Mouse (Mus musculus): Measurements from ENCODE around the gene Pfkfb1. TPM values are rescaled to one million over a fixed set of nuclear protein-coding genes. Genes with fewer than 3 reads are reported as not detected.
A peak's percentile ranks its signal among the peaks of the same experiment; 100 is the strongest.

Gene Pfkfb1
- polyA plus RNA-seq, 1 experiment, result 6.2 TPM

- TF ChIP-seq CTCF (IDR thresholded peaks at IDR 0.05; ENCODE audit: borderline replicate concordance, extremely low read depth, insufficient read depth, insufficient read length) (no peak), POLR2A (IDR thresholded peaks at IDR 0.05; ENCODE audit: borderline replicate concordance, extremely low read depth, insufficient read depth, insufficient read length, poor library complexity, severe bottlenecking) (no peak)
- no peak for DNase-seq (ENCODE audit: low read depth)
Measured at GRCm38 (mm10) chrX:150593266-150594035, 5.4 kb downstream of the Pfkfb1 start.

DNA sequence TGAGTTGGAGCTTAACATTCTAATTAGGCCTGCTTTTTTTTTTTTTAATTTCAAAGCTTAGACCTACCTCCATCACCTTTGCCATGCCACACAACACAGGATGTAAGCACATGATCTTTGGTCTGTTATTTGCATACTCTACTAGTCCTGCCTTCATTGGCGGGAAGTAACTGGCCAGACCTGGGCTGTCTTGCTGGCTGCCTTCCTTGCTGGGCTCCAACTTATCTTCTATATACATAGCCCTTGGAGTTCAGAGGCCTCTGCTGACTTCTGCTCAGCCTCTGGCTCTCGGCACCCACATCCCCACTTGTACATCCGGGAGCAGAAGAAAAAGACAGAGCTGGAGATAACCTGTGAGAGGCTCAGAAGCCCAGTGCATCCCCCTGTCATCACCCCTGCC is 6.1 kb downstream of the Pfkfb1 start:
- DNase-seq (ENCODE audit: low read depth), result no peak
- no peak for TF ChIP-seq CTCF (IDR thresholded peaks at IDR 0.05; ENCODE audit: borderline replicate concordance, extremely low read depth, insufficient read depth, insufficient read length)
- no peak for TF ChIP-seq POLR2A (IDR thresholded peaks at IDR 0.05; ENCODE audit: borderline replicate concordance, extremely low read depth, insufficient read depth, insufficient read length, poor library complexity, severe bottlenecking)

DNA sequence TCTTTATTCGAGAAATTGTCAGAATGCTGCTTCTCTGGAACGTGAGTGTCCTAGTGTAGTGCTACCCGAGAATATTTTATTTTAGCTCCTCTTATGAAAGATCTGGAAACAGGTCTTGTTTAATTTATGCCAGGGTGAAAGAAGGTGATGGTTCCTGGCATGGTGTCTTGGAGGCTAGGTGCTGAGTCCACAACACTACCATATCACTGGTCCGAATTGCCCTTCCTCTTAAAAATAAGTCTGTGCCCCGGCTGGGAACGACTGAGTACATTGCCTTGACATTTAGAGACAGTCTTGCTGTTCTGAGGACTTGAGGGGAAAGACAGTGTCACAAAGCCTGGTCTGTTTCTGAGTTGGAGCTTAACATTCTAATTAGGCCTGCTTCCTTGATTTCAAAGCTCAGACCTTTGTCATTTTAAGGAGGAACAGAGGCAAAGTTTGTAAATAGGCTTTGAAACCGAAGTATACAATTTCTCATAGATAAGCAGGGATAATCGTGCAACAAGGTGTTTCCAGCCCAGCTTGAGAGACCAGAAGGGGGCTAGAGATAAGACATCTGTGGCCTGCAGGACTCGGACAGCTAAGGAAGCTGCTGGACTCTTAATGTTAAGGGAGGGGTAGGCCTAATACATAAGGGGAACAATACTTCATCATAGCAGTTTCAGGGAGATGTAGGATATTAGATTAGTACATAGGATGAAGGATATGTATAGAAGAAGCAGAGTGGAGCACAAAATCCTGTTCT is 7.2 kb downstream of the Pfkfb1 start:
- TF ChIP-seq CTCF (IDR thresholded peaks at IDR 0.05; ENCODE audit: borderline replicate concordance, extremely low read depth, insufficient read depth, insufficient read length), result no peak
- no peak for TF ChIP-seq POLR2A (IDR thresholded peaks at IDR 0.05; ENCODE audit: borderline replicate concordance, extremely low read depth, insufficient read depth, insufficient read length, poor library complexity, severe bottlenecking)

DNA sequence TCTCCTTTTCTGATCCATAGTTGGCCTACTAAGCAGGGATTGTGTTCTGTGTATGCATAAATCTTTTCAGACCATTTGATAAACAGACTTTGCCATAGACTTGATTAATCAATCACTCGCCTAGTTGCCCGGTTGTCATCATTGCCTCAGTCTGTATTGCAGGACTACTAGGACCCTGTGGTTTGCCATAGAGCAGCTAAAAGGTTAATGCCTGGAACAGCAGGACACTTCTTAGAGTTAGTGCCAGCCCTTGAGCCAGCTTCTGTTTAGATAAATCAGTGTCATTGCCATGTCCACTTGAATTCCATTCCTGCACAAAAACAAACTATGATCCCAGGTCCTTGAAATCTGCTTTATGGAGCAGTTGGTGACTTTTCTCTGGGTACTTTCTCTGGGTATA is 10.9 kb downstream of the Pfkfb1 start:
- DNase-seq (ENCODE audit: low read depth), result no peak
- no peak for TF ChIP-seq POLR2A (IDR thresholded peaks at IDR 0.05; ENCODE audit: borderline replicate concordance, extremely low read depth, insufficient read depth, insufficient read length, poor library complexity, severe bottlenecking)
- no peak for TF ChIP-seq CTCF (IDR thresholded peaks at IDR 0.05; ENCODE audit: borderline replicate concordance, extremely low read depth, insufficient read depth, insufficient read length)

More for the DNA sequence above, 7.2 kb downstream of the Pfkfb1 start:
- no peak for DNase-seq (ENCODE audit: low read depth)

DNA sequence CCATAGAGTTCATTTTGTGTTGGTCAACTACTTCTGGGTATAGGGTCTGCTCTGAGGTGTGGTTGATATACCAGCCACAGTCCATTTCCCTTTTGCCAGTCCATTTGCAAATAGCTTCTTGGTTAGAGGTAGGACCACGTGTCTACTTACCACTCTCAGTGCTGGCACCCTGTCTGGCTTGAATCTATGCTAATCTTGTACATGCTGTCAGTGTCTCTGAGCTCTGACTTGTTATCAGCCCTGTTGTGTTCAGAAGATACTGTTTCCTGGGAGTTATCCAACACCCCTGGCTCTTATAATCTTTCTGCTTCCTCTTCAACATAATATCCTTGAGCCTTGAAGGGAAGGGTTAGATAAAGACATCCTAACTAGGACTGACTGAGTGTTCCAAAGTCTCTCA is 48.4 kb downstream of the Pfkfb1 start:
- TF ChIP-seq CTCF (IDR thresholded peaks at IDR 0.05; ENCODE audit: borderline replicate concordance, extremely low read depth, insufficient read depth, insufficient read length) (no peak), POLR2A (IDR thresholded peaks at IDR 0.05; ENCODE audit: borderline replicate concordance, extremely low read depth, insufficient read depth, insufficient read length, poor library complexity, severe bottlenecking) (no peak)
- no peak for DNase-seq (ENCODE audit: low read depth)

DNA sequence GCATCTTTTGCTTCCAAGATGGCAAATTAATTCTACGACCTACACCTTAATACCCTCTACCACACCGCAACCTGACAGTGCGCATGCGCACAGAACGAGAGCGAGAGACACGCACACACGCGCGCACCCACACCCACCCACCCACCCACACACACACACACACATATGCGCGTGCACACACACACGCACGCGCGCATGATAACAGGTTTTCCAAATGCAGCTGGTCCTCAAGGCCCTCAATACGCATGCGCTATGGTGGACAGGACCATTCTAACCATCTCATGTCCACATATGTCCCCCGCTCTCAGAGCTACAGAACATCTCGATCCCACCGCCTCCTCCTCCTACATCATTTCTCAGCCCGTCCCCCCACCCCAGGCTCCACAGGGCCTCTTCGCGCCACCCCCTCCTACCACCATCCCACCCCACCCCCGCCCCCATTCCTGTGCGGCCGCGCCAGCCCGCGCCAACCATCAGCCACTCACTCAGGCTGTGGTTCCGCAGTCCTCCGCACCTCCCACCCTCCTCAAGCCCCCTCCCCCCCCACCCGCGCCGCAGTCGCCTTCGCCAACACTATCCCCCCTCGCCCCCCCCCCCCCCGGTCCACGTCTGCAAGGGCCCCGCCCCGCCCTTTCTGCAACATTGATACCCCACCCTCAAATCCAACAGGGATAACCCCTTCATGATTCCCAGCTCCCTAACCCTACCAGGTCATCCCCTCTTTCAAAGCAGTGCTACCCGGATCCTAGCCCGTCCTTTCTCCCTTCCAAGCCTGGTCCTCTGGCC is 68.3 kb downstream of the Pfkfb1 start:
- DNase-seq (ENCODE audit: low read depth), result peak; percentile 88
- TF ChIP-seq POLR2A (IDR thresholded peaks at IDR 0.05; ENCODE audit: borderline replicate concordance, extremely low read depth, insufficient read depth, insufficient read length, poor library complexity, severe bottlenecking) (no peak), CTCF (IDR thresholded peaks at IDR 0.05; ENCODE audit: borderline replicate concordance, extremely low read depth, insufficient read depth, insufficient read length) (no peak)

DNA sequence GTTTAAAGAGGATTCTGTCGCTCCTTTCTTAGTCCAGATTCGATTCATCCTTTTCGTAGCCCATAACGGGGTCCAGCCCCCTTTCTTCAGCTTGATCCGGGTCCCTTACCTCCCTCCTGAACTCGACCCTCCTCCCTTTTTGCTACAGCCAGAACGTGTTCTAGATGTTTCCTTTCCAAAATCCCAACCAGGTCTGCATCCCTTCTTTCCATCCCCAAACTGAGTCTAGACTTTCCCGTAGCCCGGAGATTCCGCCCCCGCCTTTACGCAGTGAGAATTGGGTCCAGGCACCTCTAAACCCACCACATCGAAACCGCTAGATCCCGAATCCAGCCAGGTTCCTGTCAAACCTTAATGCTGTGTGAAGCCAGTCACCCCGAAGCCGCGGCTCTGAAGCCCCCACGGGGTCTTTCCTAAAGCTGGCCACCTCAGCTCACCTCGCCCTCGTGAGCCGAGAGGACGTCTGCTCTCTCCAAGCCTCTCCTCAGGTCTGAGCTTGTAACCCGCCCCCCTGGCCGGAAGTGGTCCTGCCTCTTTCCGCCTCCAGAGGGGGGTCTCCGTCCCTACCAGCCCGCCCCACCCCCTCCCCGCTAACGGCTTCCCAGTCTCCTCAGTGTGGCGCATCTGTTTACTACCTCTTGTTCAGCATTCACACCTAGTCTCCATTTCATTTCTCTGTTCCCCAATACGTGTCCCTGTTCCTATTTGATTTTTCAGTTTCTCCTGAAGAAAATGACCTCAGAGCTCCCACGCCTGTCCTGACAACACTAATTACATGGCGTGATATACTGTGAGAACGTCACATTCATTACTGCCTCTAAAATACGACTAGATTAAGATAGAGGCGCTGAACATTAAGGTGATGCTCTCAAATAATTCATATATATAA is 69.1 kb downstream of the Pfkfb1 start, which contains the start of gene Tro:
Gene Tro (minus strand): TSS at position 676 of the 889 bp plus-strand sequence.
- TF ChIP-seq CTCF (IDR thresholded peaks at IDR 0.05; ENCODE audit: borderline replicate concordance, extremely low read depth, insufficient read depth, insufficient read length), result peak; percentile 25; the same call in 1 of the 2 replicates
- TF ChIP-seq POLR2A (IDR thresholded peaks at IDR 0.05; ENCODE audit: borderline replicate concordance, extremely low read depth, insufficient read depth, insufficient read length, poor library complexity, severe bottlenecking), result peak; percentile 49; the same call in 1 of the 2 replicates
- peak; percentile 92 for DNase-seq (ENCODE audit: low read depth)

DNA sequence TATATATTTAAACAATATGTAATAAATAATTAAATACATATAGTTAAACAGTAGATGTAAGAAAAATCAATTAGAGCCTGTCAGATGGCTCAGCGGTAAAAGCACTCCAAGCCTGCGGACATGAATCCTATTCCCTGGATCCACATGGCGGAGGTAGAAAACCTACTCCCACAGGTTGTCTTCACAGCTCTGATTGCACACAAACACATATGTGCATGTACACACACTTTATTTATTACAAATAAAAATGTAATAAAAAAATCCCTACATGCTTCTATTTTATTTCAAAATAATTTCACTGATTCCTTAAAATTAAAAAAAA is 69.7 kb downstream of the Pfkfb1 start:
- no peak for TF ChIP-seq CTCF (IDR thresholded peaks at IDR 0.05; ENCODE audit: borderline replicate concordance, extremely low read depth, insufficient read depth, insufficient read length)
- no peak for TF ChIP-seq POLR2A (IDR thresholded peaks at IDR 0.05; ENCODE audit: borderline replicate concordance, extremely low read depth, insufficient read depth, insufficient read length, poor library complexity, severe bottlenecking)
- DNase-seq (ENCODE audit: low read depth), result peak; percentile 45

GRCm38 (mm10) chrX:150662809-150663208 is 74.8 kb downstream of the Pfkfb1 start:
- no peak for TF ChIP-seq POLR2A (IDR thresholded peaks at IDR 0.05; ENCODE audit: borderline replicate concordance, extremely low read depth, insufficient read depth, insufficient read length, poor library complexity, severe bottlenecking)
- peak; percentile 16; the same call in 1 of the 2 replicates for TF ChIP-seq CTCF (IDR thresholded peaks at IDR 0.05; ENCODE audit: borderline replicate concordance, extremely low read depth, insufficient read depth, insufficient read length)
- DNase-seq (ENCODE audit: low read depth), result peak; percentile 29

GRCm38 (mm10) chrX:150677505-150677904 is 89.5 kb downstream of the Pfkfb1 start:
- TF ChIP-seq POLR2A (IDR thresholded peaks at IDR 0.05; ENCODE audit: borderline replicate concordance, extremely low read depth, insufficient read depth, insufficient read length, poor library complexity, severe bottlenecking) (no peak), CTCF (IDR thresholded peaks at IDR 0.05; ENCODE audit: borderline replicate concordance, extremely low read depth, insufficient read depth, insufficient read length) (no peak)
- no peak for DNase-seq (ENCODE audit: low read depth)

Other genes starting within 250 kb of the Pfkfb1 start
- gene Tmem29, start 129.1 kb upstream of the Pfkfb1 start, polyA plus RNA-seq (2012; rRNA removed), result 57.9 and 59.9 TPM in 2 replicates
- gene Alas2, start 40.9 kb upstream of the Pfkfb1 start, polyA plus RNA-seq (2012; rRNA removed), result 12.0 and 22.9 TPM in 2 replicates
- gene Apex2, start 1.6 kb downstream of the Pfkfb1 start, polyA plus RNA-seq (2012; rRNA removed), result 26.2 and 27.1 TPM in 2 replicates
- gene Tro, start 69.4 kb downstream of the Pfkfb1 start, polyA plus RNA-seq (2012; rRNA removed), result 128 and 130 TPM in 2 replicates
- 168 and 197 TPM in 2 replicates for gene Maged2, start 226.1 kb downstream of the Pfkfb1 start, polyA plus RNA-seq (2012; rRNA removed)

Data from brain, embryonic 14.5 days (tissue).